ENCODE assay signal across 8 mouse cellular contexts in genomic region chr11:3129852-3130251, GRCm38 (mm10).
DNase-seq lines count a peak whose midpoint lies in the region; TF ChIP-seq lines count a peak whose summit lies in the region.
"Not testable (repeated sequence)": the region's sequence is repeated elsewhere in the genome, so short reads cannot be mapped to it uniquely, and the experiment has no call there.

No protein-coding gene starts in this region.

- not testable (repeated sequence) for H3K36me3 ChIP-seq in kidney, adult 2 months (ENCODE audit: control insufficient read depth, insufficient read depth, low read length)

- not testable (repeated sequence) for H3K4me3 ChIP-seq in kidney, adult 2 months (ENCODE audit: insufficient read depth, low read depth, low read length)

- not testable (repeated sequence) for H3K27me3 ChIP-seq in kidney, adult 2 months (replicated peaks; ENCODE audit: control insufficient read depth, insufficient read depth, low read length)

- not testable (repeated sequence) for H3K27ac ChIP-seq in kidney, adult 2 months (ENCODE audit: insufficient read depth, low read depth, low read length)

- not testable (repeated sequence) for TF ChIP-seq CTCF in kidney, adult 2 months (conservative IDR thresholded peaks at IDR 0.05; ENCODE audit: insufficient read depth, insufficient read length, low read depth, low read length)

- not testable (repeated sequence) for TF ChIP-seq POLR2A in kidney, adult 2 months (IDR thresholded peaks at IDR 0.05; ENCODE audit: low read depth, low read length)

- not testable (repeated sequence) for H3K4me1 ChIP-seq in kidney, adult 2 months (ENCODE audit: control insufficient read depth, insufficient read depth, low read length)

- 92% methylated on average over 8 of the region's 8 CpGs for WGBS in kidney, adult 2 months

- DNase-seq in adrenal gland, adult 18-20 months (ENCODE audit: low spot score in 2 of 2) = peak; percentile 88 to 90
- peak; percentile 58 to 68 for DNase-seq in cerebellum, postnatal 36 days
- peak; percentile 80 for DNase-seq in gastrocnemius, postnatal 25 days
- DNase-seq in kidney, adult 2 months = peak; percentile 78
- DNase-seq in left cerebral cortex, adult 11 months (ENCODE audit: low spot score) = peak; percentile 85
- DNase-seq in lung, postnatal 25 days (ENCODE audit: low spot score) = peak; percentile 73
- DNase-seq in right cerebral cortex, postnatal 25 days = peak; percentile 77
- DNase-seq in thymus, postnatal 4 days = peak; percentile 62
